Mouse (Mus musculus) right cerebral cortex, adult 18-20 months (tissue): ENCODE results near the gene Astn2.

Experiments used
- DNase-seq: peaks from one replicate; pipeline ENCODE4 v3.0.0; 2022; ENCODE audit warnings: mixed read lengths

Gene Astn2

GRCm38 (mm10) chr4:65832971-65833370 is 571.4 kb downstream of the Astn2 start:
- no peak for DNase-seq

- DNase-seq = no peak
Measured at GRCm38 (mm10) chr4:65831872-65832271, 572.5 kb downstream of the Astn2 start.

GRCm38 (mm10) chr4:65830495-65830894 is 573.9 kb downstream of the Astn2 start:
- no peak for DNase-seq

DNA sequence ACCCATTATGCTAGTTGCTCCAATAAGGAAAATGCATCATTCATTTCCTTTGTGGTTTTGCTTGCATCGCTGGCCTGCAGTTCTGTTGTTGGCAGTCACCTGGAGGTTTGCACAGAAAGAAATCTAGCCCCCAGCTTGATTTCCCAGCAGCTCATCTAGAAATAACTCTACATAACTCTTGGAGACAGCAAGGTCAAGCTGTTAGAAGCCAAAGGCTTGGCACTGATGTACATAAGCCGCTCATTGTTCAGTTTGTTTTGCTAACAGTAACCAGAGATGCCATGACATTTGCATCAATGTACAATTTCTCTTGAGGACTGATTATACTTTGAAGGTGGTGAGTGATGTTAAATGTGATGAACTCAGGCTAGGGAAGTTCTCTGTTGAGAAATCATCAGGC is 583.3 kb downstream of the Astn2 start:
- no peak for DNase-seq

GRCm38 (mm10) chr4:65820236-65820635 is 584.2 kb downstream of the Astn2 start:
- no peak for DNase-seq

DNA sequence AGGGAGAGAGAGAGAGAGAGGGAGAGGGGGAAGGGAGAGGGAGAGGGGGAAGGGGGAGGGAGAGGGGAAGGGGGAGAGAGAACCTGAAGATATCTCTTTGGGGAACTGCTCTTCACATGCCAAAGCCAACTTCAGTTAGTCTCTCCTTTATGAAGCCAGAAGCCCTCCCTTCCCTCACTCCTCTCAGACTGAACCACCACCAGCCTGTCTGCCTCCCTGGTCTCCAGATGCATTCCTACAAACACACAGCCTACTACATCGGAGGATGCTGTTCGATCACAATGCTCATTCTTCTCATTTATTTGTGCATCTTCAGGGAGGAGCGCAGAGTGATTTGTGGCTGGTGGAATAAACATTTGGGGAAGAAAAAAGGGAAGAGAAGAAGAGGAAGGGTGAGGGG is 584.6 kb downstream of the Astn2 start:
- no peak for DNase-seq

GRCm38 (mm10) chr4:65814176-65814535 is 590.3 kb downstream of the Astn2 start:
- DNase-seq = no peak

GRCm38 (mm10) chr4:65813500-65814175 is 590.8 kb downstream of the Astn2 start:
- no peak for DNase-seq

GRCm38 (mm10) chr4:65807341-65807740 is 597.1 kb downstream of the Astn2 start:
- DNase-seq = no peak

DNA sequence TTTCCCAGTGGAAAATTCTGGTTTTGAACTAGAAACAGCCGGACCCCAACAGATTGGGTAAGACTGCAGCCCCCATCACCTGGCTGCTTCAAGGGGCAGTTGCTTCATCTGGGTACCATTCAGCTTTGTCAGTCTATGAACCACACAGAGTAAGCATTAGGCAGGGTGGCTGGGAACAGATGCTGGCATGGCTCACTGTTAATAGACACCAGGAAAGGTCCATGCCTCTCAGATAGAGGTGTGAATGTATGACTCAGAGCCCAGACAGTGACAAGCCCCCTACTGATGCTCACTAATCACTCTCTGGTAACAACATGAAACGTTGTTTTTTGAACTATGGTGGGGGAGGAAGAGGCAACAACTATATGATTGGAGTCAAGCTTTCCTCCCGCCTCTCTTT is 603.2 kb downstream of the Astn2 start:
- no peak for DNase-seq

DNA sequence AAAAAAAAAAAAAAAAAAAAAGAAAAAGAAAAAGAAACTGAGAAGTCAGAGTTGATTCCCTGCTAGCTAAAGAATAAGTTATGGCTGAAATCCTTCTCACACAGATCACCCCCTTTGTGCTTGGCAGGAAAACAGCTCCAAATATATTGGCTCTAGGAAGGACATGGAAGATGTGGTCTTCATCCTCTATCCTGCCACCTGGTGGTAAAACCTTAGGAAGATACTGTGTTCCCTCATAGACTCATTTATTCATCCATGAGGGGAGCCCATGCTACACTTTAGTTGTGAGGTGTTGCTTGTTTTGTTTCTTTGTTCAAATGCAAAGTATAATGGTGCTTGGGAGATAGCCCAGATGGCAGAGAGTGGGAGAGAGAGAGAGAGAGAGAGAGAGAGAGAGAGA is 613.4 kb downstream of the Astn2 start:
- DNase-seq = peak; percentile 12

- DNase-seq = peak; percentile 28
Measured at GRCm38 (mm10) chr4:65773368-65774010, 630.9 kb downstream of the Astn2 start.

- DNase-seq = no peak
Measured at GRCm38 (mm10) chr4:65770952-65771351, 633.5 kb downstream of the Astn2 start.

DNA sequence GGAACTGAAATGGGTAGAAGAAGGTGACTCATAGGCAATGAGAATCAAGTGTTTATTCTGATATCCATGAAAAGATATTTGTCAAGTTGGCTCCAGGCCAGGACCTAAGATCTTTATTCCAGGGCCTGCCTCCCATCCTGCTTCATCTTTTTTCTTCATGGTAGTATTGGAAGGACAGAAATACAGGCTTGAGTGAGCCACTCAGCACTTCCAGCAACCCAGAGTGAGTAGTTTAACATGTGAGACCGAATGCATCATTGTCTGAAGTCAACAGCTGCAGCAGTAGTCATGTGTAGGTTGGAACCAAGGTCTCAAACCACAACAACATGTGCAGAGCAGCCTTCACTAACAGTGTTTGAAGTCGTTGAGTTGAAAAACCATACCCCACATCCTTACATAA is 636.5 kb downstream of the Astn2 start:
- DNase-seq = peak; percentile 30

- DNase-seq = peak; percentile 31
Measured at GRCm38 (mm10) chr4:65767431-65767830, 637.0 kb downstream of the Astn2 start.

GRCm38 (mm10) chr4:65765312-65765711 is 639.1 kb downstream of the Astn2 start:
- DNase-seq = peak; percentile 19

DNA sequence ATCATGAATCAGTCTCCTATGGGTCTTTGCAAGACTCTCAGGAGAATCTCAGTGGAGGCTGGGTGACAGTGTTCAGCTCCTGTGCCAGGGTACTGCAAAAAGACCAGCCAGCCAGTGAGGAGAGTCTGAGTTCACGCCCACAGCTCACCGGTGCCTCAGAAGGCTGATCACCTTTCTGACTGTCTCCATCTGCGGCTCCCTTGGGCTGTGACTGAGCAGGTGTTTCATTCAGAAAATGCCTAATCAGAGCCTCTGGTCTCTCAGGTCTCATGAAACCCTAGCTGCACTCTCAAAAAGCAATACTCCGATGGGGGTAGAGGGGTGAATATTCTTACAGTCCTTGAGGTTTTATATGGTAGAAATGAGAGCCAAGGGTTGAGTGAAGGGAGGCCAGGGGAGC is 640.1 kb downstream of the Astn2 start:
- DNase-seq = no peak

GRCm38 (mm10) chr4:65763823-65764222 is 640.6 kb downstream of the Astn2 start:
- no peak for DNase-seq

DNA sequence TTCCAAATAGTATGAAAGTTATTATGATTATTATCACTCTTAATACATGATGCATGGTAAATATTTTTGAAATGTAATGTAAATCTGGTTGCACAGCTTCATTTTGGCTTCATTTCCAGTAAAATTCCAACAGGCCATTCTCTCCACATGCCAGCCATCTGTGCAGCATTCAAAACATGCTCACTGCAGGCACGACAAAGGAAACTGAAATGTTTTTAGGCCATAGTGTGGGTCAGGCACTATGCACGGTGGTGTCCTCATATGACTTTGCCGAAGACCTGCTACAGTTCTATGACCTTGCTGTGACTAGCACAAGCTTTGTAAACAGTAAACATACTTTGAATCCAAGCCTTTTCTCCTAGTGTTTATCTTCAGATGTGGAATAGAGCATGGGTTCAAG is 642.3 kb downstream of the Astn2 start:
- DNase-seq = no peak

DNA sequence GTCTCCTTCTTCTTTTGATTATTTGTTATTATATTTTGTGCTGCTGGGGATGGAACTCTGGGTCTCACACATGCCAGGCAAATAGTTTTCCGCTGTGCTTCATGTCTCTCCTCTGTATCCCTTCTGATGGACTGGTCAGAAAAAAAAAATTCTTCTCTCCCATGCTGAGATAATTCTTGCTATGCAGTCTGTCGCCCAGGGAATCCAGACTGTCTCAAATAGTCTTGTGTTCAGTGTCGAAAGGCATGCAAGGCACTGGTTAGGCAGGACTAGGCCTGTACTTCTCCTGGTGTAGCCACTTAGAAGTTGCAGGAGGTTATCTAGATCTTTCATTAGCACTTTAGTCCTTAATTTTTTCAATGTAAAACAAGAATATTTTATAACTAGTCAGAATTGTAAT is 642.8 kb downstream of the Astn2 start:
- no peak for DNase-seq

- DNase-seq = no peak
Measured at GRCm38 (mm10) chr4:65758875-65759201, 645.6 kb downstream of the Astn2 start.

- DNase-seq = no peak
Measured at GRCm38 (mm10) chr4:65758174-65758874, 646.1 kb downstream of the Astn2 start.

GRCm38 (mm10) chr4:65752941-65753340 is 651.5 kb downstream of the Astn2 start:
- no peak for DNase-seq

DNA sequence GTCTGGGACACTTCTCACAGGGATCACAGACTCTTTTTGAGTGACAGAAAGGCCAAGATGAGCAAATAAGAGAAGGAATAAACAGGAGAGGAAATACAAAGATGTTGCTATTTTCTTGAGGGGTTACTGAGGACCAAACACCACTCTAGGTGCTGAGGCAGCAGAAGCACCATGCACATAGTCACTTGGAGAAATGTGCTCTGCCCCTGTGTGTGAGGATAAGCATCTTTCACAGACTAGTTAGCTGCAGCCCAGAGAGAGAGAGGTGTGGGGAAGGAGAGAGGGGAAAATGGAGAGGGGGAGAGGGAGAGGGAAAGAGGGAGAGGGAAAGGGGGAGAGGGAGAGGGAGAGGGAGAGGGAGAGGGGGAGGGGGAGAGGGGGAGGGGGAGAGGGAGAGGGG is 659.6 kb downstream of the Astn2 start:
- DNase-seq = no peak
